Mouse (Mus musculus): ENCODE measurements around the gene Tfb1m. TPM values are rescaled to one million over a fixed set of nuclear protein-coding genes. Genes with fewer than 3 reads are reported as not detected.

Gene Tfb1m
- polyA plus RNA-seq (2012; ENCODE audit: low replicate concordance), result 0.13 and 0.93 TPM in 2 replicates

GRCm38 (mm10) chr17:3557331-3558311 is at the start of gene Tfb1m:
Tfb1m (minus strand) TSS chr17:3557781.

GRCm38 (mm10) chr17:3532254-3532653 is 25.3 kb downstream of the Tfb1m start, which contains the start of gene Cldn20:
Cldn20 (plus strand) TSS chr17:3532554.

Other genes starting within 250 kb of the Tfb1m start
- 0.45 and 1.2 TPM in 2 replicates for gene Tiam2, start 231.2 kb downstream of the Tfb1m start, polyA plus RNA-seq (2012; ENCODE audit: low replicate concordance)
- gene Cldn20, start 25.2 kb downstream of the Tfb1m start, polyA plus RNA-seq (2012; ENCODE audit: low replicate concordance), result not detected in 2 replicates
- not detected in 2 replicates for gene Nox3, start 138.5 kb upstream of the Tfb1m start, polyA plus RNA-seq (2012; ENCODE audit: low replicate concordance)

Data from hematopoietic multipotent progenitor cell, adult 10-12 weeks (in vitro differentiated cells).